Mouse (Mus musculus) heart, postnatal 0 days (tissue): ENCODE results near the gene Gm20696. TPM values are rescaled to one million over a fixed set of nuclear protein-coding genes. Genes with fewer than 3 reads are reported as not detected.

Experiments
- ATAC-seq: fragments of 200-750 bp; cut with Nextera tagmentation; 2 replicates; pipeline ENCODE4 v1.8.0; 2017; ENCODE audit warnings: low read depth, moderate number of reproducible peaks, moderate library complexity; ENCODE audit not compliant: insufficient read depth
- DNase-seq: peaks from one replicate; pipeline ENCODE4 v3.0.0-alpha.2; 2016; ENCODE audit warnings: low spot score
- H3K27ac ChIP-seq: fragments of 300-500 bp; sonication (generic); 2 replicates; pipeline ENCODE4 v1.5.1; 2014; ENCODE audit warnings: low read depth, mild to moderate bottlenecking
- H3K27me3 ChIP-seq: fragments of 300-500 bp; sonication (generic); 2 replicates; pipeline ENCODE4 v1.6.1; 2014; ENCODE audit warnings: low read length, mixed read lengths; ENCODE audit not compliant: control insufficient read depth, insufficient read depth
- H3K36me3 ChIP-seq: fragments of 300-500 bp; sonication (generic); replicated peaks from 2 replicates; pipeline ENCODE4 v1.6.1; 2014; ENCODE audit warnings: low read length, mixed read lengths; ENCODE audit not compliant: control insufficient read depth, insufficient read depth
- H3K4me1 ChIP-seq: fragments of 300-500 bp; sonication (generic); 2 replicates; pipeline ENCODE4 v1.6.1; 2014; ENCODE audit warnings: antibody characterized with exemption; ENCODE audit not compliant: control insufficient read depth, insufficient read depth
- H3K4me2 ChIP-seq: fragments of 300-500 bp; sonication (generic); 2 replicates; pipeline ENCODE4 v1.6.1; 2014; ENCODE audit warnings: low read depth, mild to moderate bottlenecking, low read length, moderate library complexity
- H3K4me3 ChIP-seq: fragments of 300-500 bp; sonication (generic); 2 replicates; pipeline ENCODE4 v1.5.1; 2014; ENCODE audit warnings: low read depth, low read length
- H3K9ac ChIP-seq: fragments of 300-500 bp; sonication (generic); replicated peaks from 2 replicates; pipeline ENCODE4 v1.6.1; 2014; ENCODE audit warnings: low read depth, low read length, mixed read lengths
- H3K9me3 ChIP-seq: fragments of 300-500 bp; sonication (generic); replicated peaks from 2 replicates; pipeline ENCODE4 v1.6.1; 2016; ENCODE audit warnings: low read length; ENCODE audit not compliant: control insufficient read depth
- CTCF ChIP-seq: IDR thresholded peaks from 2 replicates; pipeline ENCODE4 v1.5.1; 2016; ENCODE audit warnings: antibody characterized with exemption, control low read depth, low read depth
- EP300 ChIP-seq: IDR thresholded peaks from 2 replicates; pipeline ENCODE4 v1.6.1; 2016; ENCODE audit warnings: antibody characterized with exemption, low read depth
- WGBS: fragments of 180-500 bp; shearing (Covaris S2); extraction: QIAGEN DNeasy Blood & Tissue Kit; methylation state at CpG from one replicate; pipeline ENCODE4 v1.1.7; 2014; 5-methylcytosine and 5-hydroxymethylcytosine counted together
- polyA plus RNA-seq: library from polyadenylated mRNA; unstranded; fragments of >200 nt; fragmentation: Nextera tagmentation; extraction: Ambion mirVana; gene quantifications from 2 replicates; pipeline ENCODE4 v1.2.1, GENCODE M21; 2015
- total RNA-seq: library from RNA; depleted of rRNA; stranded (reverse); fragments of >200 nt; gene quantifications from 2 replicates; pipeline ENCODE4 v1.2.3, GENCODE M21; 2014; ENCODE audit warnings: low replicate concordance

Gm20696 gene
- total and polyA plus RNA-seq, 2 experiments from 2014 or later: 0.95 to 2.0 TPM

- no peak overlapping the region for H3K4me2 ChIP-seq
- no peak overlapping the region for H3K27ac ChIP-seq
- no peaks in the 10 kb centered on the region for H3K27me3 ChIP-seq
- peaks cover 6% of the 10 kb centered on the region; the same call in 1 of the 2 replicates for H3K4me1 ChIP-seq
- ATAC-seq (no peak), DNase-seq (no peak)
- 77% methylated on average over 4 of the region's 4 CpGs for WGBS
- no peak for TF ChIP-seq EP300
- no peak for TF ChIP-seq CTCF
- H3K36me3 ChIP-seq: 0 out of 2 replicates have a peak, but pooled peaks cover 4% of the 10 kb centered on the region
- H3K4me3 ChIP-seq: no peak overlapping the region
- no peak overlapping the region for H3K9ac ChIP-seq
- H3K9me3 ChIP-seq: peaks cover 4% of the 10 kb centered on the region; the same call in 1 of the 2 replicates
Observed at GRCm38 (mm10) chr6:99447447-99447846, 219.2 kb downstream of the Gm20696 start.

GRCm38 (mm10) chr6:99446801-99447415 lies 219.7 kb downstream of the Gm20696 start:
- Histone ChIP-seq H3K27ac (no peak overlapping the region), H3K4me1 (peaks cover 3% of the 10 kb centered on the region; the same call in 1 of the 2 replicates), H3K4me3 (no peak overlapping the region), H3K4me2 (no peak overlapping the region), H3K9me3 (peaks cover 4% of the 10 kb centered on the region; the same call in 1 of the 2 replicates), H3K9ac (no peak overlapping the region), H3K27me3 (no peaks in the 10 kb centered on the region), H3K36me3 (0 out of 2 replicates have a peak, but pooled peaks cover 4% of the 10 kb centered on the region)
- ATAC-seq (no peak), DNase-seq (no peak)
- TF ChIP-seq EP300 (no peak), CTCF (no peak)
- WGBS: 82% methylated on average over 12 of the region's 12 CpGs

- Histone ChIP-seq H3K9ac (no peak overlapping the region), H3K4me1 (peaks cover 24% of the 10 kb centered on the region), H3K36me3 (0 out of 2 replicates have a peak, but pooled peaks cover 4% of the 10 kb centered on the region), H3K27me3 (no peaks in the 10 kb centered on the region), H3K9me3 (peaks cover 4% of the 10 kb centered on the region; the same call in 1 of the 2 replicates), H3K4me2 (no peak overlapping the region), H3K4me3 (no peak overlapping the region), H3K27ac (no peak overlapping the region; the same call in 1 of the 2 replicates)
- ATAC-seq (peak; percentile 25; the same call in 1 of the 2 replicates), DNase-seq (peak; percentile 36)
- 47% methylated on average over 5 of the region's 5 CpGs for WGBS
- no peak for TF ChIP-seq EP300
- TF ChIP-seq CTCF: no peak
Observed at GRCm38 (mm10) chr6:99443460-99443859, 223.1 kb downstream of the Gm20696 start.

GRCm38 (mm10) chr6:99441100-99441499 lies 225.5 kb downstream of the Gm20696 start:
- Histone ChIP-seq H3K27me3 (no peaks in the 10 kb centered on the region), H3K9me3 (no peaks in the 10 kb centered on the region), H3K4me1 (peaks cover 24% of the 10 kb centered on the region), H3K4me2 (no peak overlapping the region), H3K27ac (no peak overlapping the region), H3K9ac (no peak overlapping the region), H3K36me3 (0 out of 2 replicates have a peak, but pooled peaks cover 4% of the 10 kb centered on the region), H3K4me3 (no peak overlapping the region)
- WGBS: 77% methylated on average over 7 of the region's 7 CpGs
- no peak for DNase-seq
- no peak for TF ChIP-seq EP300
- TF ChIP-seq CTCF: no peak
- ATAC-seq: no peak

- no peak for DNase-seq
- H3K4me3 ChIP-seq: no peak overlapping the region
- H3K9me3 ChIP-seq: no peaks in the 10 kb centered on the region
- no peaks in the 10 kb centered on the region for H3K27me3 ChIP-seq
- 78% methylated on average over 2 of the region's 2 CpGs for WGBS
- TF ChIP-seq CTCF (no peak), EP300 (no peak)
- no peak for ATAC-seq
- 0 out of 2 replicates have a peak, but pooled peaks cover 4% of the 10 kb centered on the region for H3K36me3 ChIP-seq
- H3K27ac ChIP-seq: peak overlapping the region; percentile 78
- no peak overlapping the region for H3K9ac ChIP-seq
- H3K4me1 ChIP-seq: peaks cover 24% of the 10 kb centered on the region
- H3K4me2 ChIP-seq: no peak overlapping the region
Observed at GRCm38 (mm10) chr6:99440606-99441005, 226.0 kb downstream of the Gm20696 start.
